25 mouse cellular contexts compared by ENCODE assay signal in the genomic region with DNA sequence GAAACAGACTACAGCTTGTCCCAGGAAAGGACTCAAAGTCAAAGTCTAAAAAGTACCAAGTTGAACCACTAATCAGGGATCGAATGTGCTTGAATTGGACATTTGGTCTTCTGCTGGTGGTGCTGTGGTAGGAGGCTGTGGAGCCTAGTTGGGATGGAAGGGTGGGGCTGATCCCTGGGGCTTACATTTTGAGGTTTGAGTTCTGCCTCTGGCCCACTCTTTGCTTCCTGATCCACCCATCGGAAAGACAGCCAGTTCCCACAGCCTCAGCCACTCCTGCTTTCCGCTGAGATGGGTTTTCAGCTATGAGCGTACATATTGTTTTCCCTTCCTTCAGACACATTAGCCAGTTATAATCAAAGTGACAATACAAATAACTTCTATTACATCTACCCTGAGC.
"Had no signal": no experiment of that assay in that cellular context is flagged by ENCODE, and none has a peak within 500 bp of the region (broad histone marks: within the 10 kb centered on the region; RNA-seq: fewer than 3 reads in every experiment).

No protein-coding gene starts in this region.

- H3K27ac ChIP-seq: embryonic facial prominence, embryonic 10.5 days; embryonic facial prominence, embryonic 12.5 days; embryonic facial prominence, embryonic 13.5 days; embryonic facial prominence, embryonic 15.5 days; forebrain, embryonic 10.5 days; forebrain, embryonic 12.5 days; forebrain, embryonic 13.5 days; forebrain, embryonic 15.5 days; heart, adult 2 months; heart, embryonic 10.5 days had no signal

- DNase-seq: cerebellum, adult 2 months; cerebellum, adult 8-10 months; cerebellum, adult 9-10 months; cerebellum, adult 9-11 months; cerebellum, postnatal 10 days; cerebellum, postnatal 14 days; cerebellum, postnatal 25 days; cerebellum, postnatal 36 days; embryo, embryonic 11 days; forebrain, postnatal 0 days; gastrocnemius, postnatal 10 days; gastrocnemius, postnatal 14 days; gastrocnemius, postnatal 25 days; gastrocnemius, postnatal 36 days; heart, adult 2 months had no signal

- H3K4me3 ChIP-seq: embryonic facial prominence, embryonic 10.5 days; embryonic facial prominence, embryonic 12.5 days; embryonic facial prominence, embryonic 13.5 days; embryonic facial prominence, embryonic 15.5 days; erythroblast, embryonic 14.5 days; forebrain, embryonic 10.5 days; forebrain, embryonic 12.5 days; forebrain, embryonic 13.5 days; forebrain, embryonic 15.5 days; heart, adult 2 months; heart, embryonic 10.5 days had no signal
